Comparison of ENCODE assay signal across 9 mouse cellular contexts in the genomic region with DNA sequence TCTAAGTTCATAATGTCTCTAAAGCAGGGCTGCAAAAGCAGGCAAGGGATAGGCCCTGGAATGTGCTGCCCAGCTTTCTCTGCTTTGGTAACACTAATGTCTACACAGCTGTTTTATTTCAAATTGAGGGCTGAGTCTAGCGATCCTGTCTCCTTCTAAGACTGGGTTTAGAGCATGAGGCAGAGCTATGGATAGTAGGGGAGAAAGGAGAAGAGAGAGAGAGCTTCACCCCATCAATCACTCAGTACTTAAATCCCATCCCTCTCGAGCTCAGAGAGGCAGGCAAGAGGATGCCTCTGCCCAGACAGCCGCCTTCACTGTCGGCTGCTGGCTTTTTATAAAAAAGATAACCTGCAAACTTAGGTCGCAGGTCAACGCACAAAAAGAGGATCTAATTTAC. TPM values are rescaled to one million over a fixed set of nuclear protein-coding genes. Genes with fewer than 3 reads are reported as not detected.
DNase-seq lines count a peak whose midpoint lies in the region; ATAC-seq and TF ChIP-seq lines count a peak whose summit lies in the region.
"Had no signal": no experiment of that assay in that cellular context is flagged by ENCODE, and none has a peak within 500 bp of the region (broad histone marks: within the 10 kb centered on the region; RNA-seq: fewer than 3 reads in every experiment).

No protein-coding gene starts in this region.

- peak overlapping the region; percentile 20; the same call in 1 of the 2 replicates for H3K4me2 ChIP-seq in kidney, embryonic 14.5 days (replicated peaks; ENCODE audit: low read depth, low read length)
- peak overlapping the region; percentile 31; the same call in 1 of the 2 replicates for H3K4me2 ChIP-seq in limb, embryonic 11.5 days (ENCODE audit: low read depth, severe bottlenecking)
- H3K4me2 ChIP-seq in neural tube, embryonic 13.5 days: peak overlapping the region; percentile 57

- H3K9me3 ChIP-seq in kidney, embryonic 14.5 days (ENCODE audit: control insufficient read depth, low read length): no peaks in the 10 kb centered on the region
- no peaks in the 10 kb centered on the region for H3K9me3 ChIP-seq in limb, embryonic 11.5 days (ENCODE audit: control insufficient read depth, low read length)
- H3K9me3 ChIP-seq in neural tube, embryonic 13.5 days: no peaks in the 10 kb centered on the region
- H3K9me3 ChIP-seq: megakaryocyte, embryonic 14.5 days had no signal

- H3K4me3 ChIP-seq in kidney, embryonic 14.5 days (ENCODE audit: low read length): peak overlapping the region; percentile 0; the same call in 1 of the 2 replicates
- H3K4me3 ChIP-seq in embryonic fibroblast, embryonic 13.5 days (ENCODE audit: insufficient read depth, low read length): peak overlapping the region; percentile 5; the same call in 1 of the 2 replicates
- H3K4me3 ChIP-seq in limb, embryonic 11.5 days (ENCODE audit: low read depth, low read length): no peak overlapping the region
- peak overlapping the region; percentile 37 for H3K4me3 ChIP-seq in neural tube, embryonic 13.5 days
- no peak overlapping the region for H3K4me3 ChIP-seq in gastrocnemius, adult 2 months
- H3K4me3 ChIP-seq: megakaryocyte, embryonic 14.5 days had no signal

- WGBS in kidney, embryonic 14.5 days: 31% methylated on average over 6 of the region's 6 CpGs
- 21% methylated on average over 6 of the region's 6 CpGs for WGBS in limb, embryonic 11.5 days
- WGBS in neural tube, embryonic 13.5 days: 21% methylated on average over 6 of the region's 6 CpGs

- intact Hi-C loops in gastrocnemius, adult 2 months (cut with DNase I): no loop called here

- no peak for ATAC-seq in kidney, embryonic 14.5 days (ENCODE audit: low FRiP score, low TSS enrichment)
- ATAC-seq in limb, embryonic 11.5 days (ENCODE audit: insufficient number of reproducible peaks, low FRiP score, low TSS enrichment, low read depth): no peak
- ATAC-seq in neural tube, embryonic 13.5 days (ENCODE audit: low read depth): no peak
- ATAC-seq in megakaryocyte-erythroid progenitor cell, adult 5-6 weeks (replicated peaks; ENCODE audit: low FRiP score, low TSS enrichment, poor library complexity, severe bottlenecking): no peak

- H3K36me3 ChIP-seq in kidney, embryonic 14.5 days (ENCODE audit: control insufficient read depth, insufficient read depth, low read length): no peaks in the 10 kb centered on the region
- no peaks in the 10 kb centered on the region for H3K36me3 ChIP-seq in limb, embryonic 11.5 days (ENCODE audit: control insufficient read depth, insufficient read depth, low read length)
- H3K36me3 ChIP-seq in neural tube, embryonic 13.5 days: no peaks in the 10 kb centered on the region

- TF ChIP-seq POLR2A in embryonic fibroblast, embryonic 13.5 days (IDR thresholded peaks at IDR 0.05; ENCODE audit: low read depth, low read length): no peak

- DNase-seq in kidney, postnatal 10 days: no peak
- DNase-seq in limb, embryonic 11.5 days (ENCODE audit: low spot score): no peak
- DNase-seq in urinary bladder, postnatal 36 days (ENCODE audit: low spot score in 2 of 2): no peak
- DNase-seq in gastrocnemius, adult 2 months: no peak

- H3K9ac ChIP-seq in kidney, embryonic 14.5 days (ENCODE audit: low read depth, low read length): no peak overlapping the region
- H3K9ac ChIP-seq in limb, embryonic 11.5 days (ENCODE audit: low read length): no peak overlapping the region
- peak overlapping the region; percentile 66 for H3K9ac ChIP-seq in neural tube, embryonic 13.5 days

- no peak for TF ChIP-seq CTCF in embryonic fibroblast, embryonic 13.5 days (IDR thresholded peaks at IDR 0.05; ENCODE audit: borderline replicate concordance, insufficient read depth, low read length)
- TF ChIP-seq CTCF in gastrocnemius, adult 2 months (IDR thresholded peaks at IDR 0.05): no peak

- no peaks in the 10 kb centered on the region for H3K27me3 ChIP-seq in kidney, embryonic 14.5 days (ENCODE audit: control insufficient read depth, insufficient read depth, low read length)
- no peaks in the 10 kb centered on the region for H3K27me3 ChIP-seq in limb, embryonic 11.5 days (ENCODE audit: control insufficient read depth, insufficient read depth, low read length)
- no peaks in the 10 kb centered on the region for H3K27me3 ChIP-seq in neural tube, embryonic 13.5 days

- no peak overlapping the region for H3K27ac ChIP-seq in kidney, embryonic 14.5 days (ENCODE audit: low read depth, low read length)
- no peak overlapping the region for H3K27ac ChIP-seq in embryonic fibroblast, embryonic 13.5 days (ENCODE audit: insufficient read depth, low read length)
- no peak overlapping the region for H3K27ac ChIP-seq in limb, embryonic 11.5 days (replicated peaks; ENCODE audit: low read depth, low read length)
- H3K27ac ChIP-seq in neural tube, embryonic 13.5 days (replicated peaks): peak overlapping the region; percentile 84
- no peak overlapping the region for H3K27ac ChIP-seq in gastrocnemius, adult 2 months

- H3K4me1 ChIP-seq in kidney, embryonic 14.5 days (ENCODE audit: control insufficient read depth, insufficient read depth, low read length): peaks cover 5% of the 10 kb centered on the region
- peaks cover 4% of the 10 kb centered on the region; the same call in 1 of the 2 replicates for H3K4me1 ChIP-seq in embryonic fibroblast, embryonic 13.5 days (ENCODE audit: control insufficient read depth, insufficient read depth, low read length)
- H3K4me1 ChIP-seq in limb, embryonic 11.5 days (ENCODE audit: control insufficient read depth, insufficient read depth, low read length): peaks cover 8% of the 10 kb centered on the region; the same call in 1 of the 2 replicates
- peaks cover 47% of the 10 kb centered on the region for H3K4me1 ChIP-seq in neural tube, embryonic 13.5 days (replicated peaks)

RNA-seq across cellular contexts. Expression of gene Pbx3, which starts 4.5 kb away (rescaled TPM):
- 28.9 and 34.7 TPM in 2 replicates for polyA plus RNA-seq in kidney, embryonic 14.5 days (2014; fragmentation: Nextera tagmentation; extraction: Ambion mirVana)
- polyA plus RNA-seq in embryonic fibroblast, embryonic 13.5 days (2011; ENCODE audit: insufficient read length, low read depth, missing spikeins): 32.3 and 48.0 TPM in 2 replicates
- 33.5 and 35.0 TPM in 2 replicates for polyA plus RNA-seq in limb, embryonic 11.5 days (2014; fragmentation: Nextera tagmentation; extraction: Ambion mirVana)
- 109 and 120 TPM in 2 replicates for polyA plus RNA-seq in neural tube, embryonic 13.5 days (2015; fragmentation: Nextera tagmentation; extraction: Ambion mirVana)
- total RNA-seq in megakaryocyte-erythroid progenitor cell, adult 5-6 weeks (2014; fragmentation: Nextera tagmentation): 8.3 and 10.2 TPM in 2 replicates
- 4.8 and 12.8 TPM in 2 replicates for total RNA-seq in megakaryocyte-erythroid progenitor cell, adult 5-6 weeks (2017)
- 1 to 10 TPM; 2.3 TPM for total RNA-seq in gastrocnemius, adult 2 months (2021)

RNA-seq across cellular contexts. Expression of gene Mapkap1, which starts 38.2 kb away (rescaled TPM):
- polyA plus RNA-seq in kidney, embryonic 14.5 days (2014; fragmentation: Nextera tagmentation; extraction: Ambion mirVana): 69.4 and 99.7 TPM in 2 replicates
- 60.3 and 84.9 TPM in 2 replicates for polyA plus RNA-seq in embryonic fibroblast, embryonic 13.5 days (2011; ENCODE audit: insufficient read length, low read depth, missing spikeins)
- 94.7 and 96.5 TPM in 2 replicates for polyA plus RNA-seq in limb, embryonic 11.5 days (2014; fragmentation: Nextera tagmentation; extraction: Ambion mirVana)
- polyA plus RNA-seq in neural tube, embryonic 13.5 days (2015; fragmentation: Nextera tagmentation; extraction: Ambion mirVana): 89.6 and 98.5 TPM in 2 replicates
- 28.2 and 37.8 TPM in 2 replicates for total RNA-seq in megakaryocyte-erythroid progenitor cell, adult 5-6 weeks (2014; fragmentation: Nextera tagmentation)
- total RNA-seq in megakaryocyte-erythroid progenitor cell, adult 5-6 weeks (2017): 52.8 and 54.3 TPM in 2 replicates
- total RNA-seq in gastrocnemius, adult 2 months (2021): 10 to 100 TPM; 55.1 to 69.0 TPM

Comparison
In these comparisons a context has a peak if more than half of its experiments do, and no peak if none do; other contexts are left out.
1. H3K4me3 ChIP-seq: peak in kidney, embryonic 14.5 days (single experiment), embryonic fibroblast, embryonic 13.5 days (single experiment) and neural tube, embryonic 13.5 days (single experiment); none in limb, embryonic 11.5 days (single experiment) and gastrocnemius, adult 2 months (single experiment).
2. Peak in every context shown above with its lines, with median percentiles within 50 percentile points of each other: H3K4me2 ChIP-seq.